Mouse (Mus musculus): Measurements from ENCODE around the gene Crim1.

DNA sequence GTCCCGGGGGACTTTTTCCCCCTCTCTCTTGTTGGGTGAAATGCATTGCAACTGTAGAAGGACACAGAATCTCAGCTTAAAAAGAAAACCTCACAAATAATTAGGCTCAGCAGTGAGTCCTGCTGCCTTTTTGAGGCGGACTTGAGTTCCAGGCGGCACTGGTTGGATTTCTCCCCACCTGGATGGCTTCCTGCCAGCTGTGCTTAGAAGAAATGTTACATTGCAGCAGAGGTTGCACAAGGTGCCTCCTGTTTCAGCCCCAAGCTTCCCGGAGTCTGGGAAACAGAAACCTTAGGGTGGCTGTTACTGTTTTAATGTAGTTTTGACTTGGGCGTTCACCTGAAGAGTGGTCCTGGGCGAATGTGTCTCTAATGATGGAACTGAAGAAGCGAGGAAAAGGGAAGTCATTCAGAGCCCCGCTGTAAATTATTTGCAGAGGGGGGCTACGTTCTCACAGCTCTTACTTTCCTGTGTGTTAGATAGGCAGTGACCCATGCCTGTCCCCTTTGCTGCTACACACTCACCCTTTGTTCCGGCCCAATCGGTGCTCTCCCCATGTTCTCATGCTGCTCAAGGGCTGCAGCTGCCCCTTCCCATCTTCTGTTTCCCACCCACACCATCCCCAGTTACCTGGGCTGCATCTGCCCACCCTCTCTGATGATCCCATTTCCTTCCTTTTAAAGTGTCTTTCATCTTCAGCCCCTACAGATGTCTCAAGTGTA is 83.4 kb downstream of the Crim1 start:
- TF ChIP-seq GATA1 (IDR thresholded peaks at IDR 0.05; ENCODE audit: borderline replicate concordance, low read length) (no peak), FLI1 (IDR thresholded peaks at IDR 0.05; ENCODE audit: low read length) (no peak)
